Mouse (Mus musculus) midbrain, postnatal 0 days (tissue): ENCODE results near the gene Dhx40. TPM values are rescaled to one million over a fixed set of nuclear protein-coding genes. Genes with fewer than 3 reads are reported as not detected.
"Not testable (repeated sequence)": the region's sequence is repeated elsewhere in the genome, so short reads cannot be mapped to it uniquely, and the experiment has no call there.

Experiments used
- ATAC-seq: fragments of 200-750 bp; cut with Nextera tagmentation; 2 replicates; pipeline ENCODE4 v1.8.0; 2017; ENCODE audit warnings: moderate number of reproducible peaks, mild to moderate bottlenecking, moderate TSS enrichment, moderate library complexity; ENCODE audit not compliant: low FRiP score
- DNase-seq: peaks from one replicate; pipeline ENCODE4 v3.0.0-alpha.2; 2015; ENCODE audit warnings: low spot score
- H3K27ac ChIP-seq: fragments of 300-500 bp; sonication (generic); 2 replicates; pipeline ENCODE4 v1.5.1; 2014; ENCODE audit warnings: low read depth, mild to moderate bottlenecking, low read length, mixed read lengths
- H3K27me3 ChIP-seq: fragments of 300-500 bp; sonication (generic); 2 replicates; pipeline ENCODE4 v1.6.1; 2014; ENCODE audit warnings: low read length, control low read depth, mixed read lengths; ENCODE audit not compliant: insufficient read depth
- H3K36me3 ChIP-seq: fragments of 300-500 bp; sonication (generic); 2 replicates; pipeline ENCODE4 v1.6.1; 2014; ENCODE audit warnings: low read length, control low read depth, mixed read lengths; ENCODE audit not compliant: insufficient read depth
- H3K4me1 ChIP-seq: fragments of 300-500 bp; sonication (generic); 2 replicates; pipeline ENCODE4 v1.6.1; 2014; ENCODE audit warnings: mild to moderate bottlenecking, control low read depth, antibody characterized with exemption, low read length, mixed read lengths; ENCODE audit not compliant: insufficient read depth
- H3K4me2 ChIP-seq: fragments of 300-500 bp; sonication (generic); 2 replicates; pipeline ENCODE4 v1.6.1; 2014; ENCODE audit warnings: low read depth, mild to moderate bottlenecking, low read length, mixed read lengths; ENCODE audit not compliant: poor library complexity, severe bottlenecking
- H3K4me3 ChIP-seq: fragments of 300-500 bp; sonication (generic); 2 replicates; pipeline ENCODE4 v1.5.1; 2014; ENCODE audit warnings: low read depth, mild to moderate bottlenecking, low read length, moderate library complexity
- H3K9ac ChIP-seq: fragments of 300-500 bp; sonication (generic); replicated peaks from 2 replicates; pipeline ENCODE4 v1.6.1; 2014; ENCODE audit warnings: mild to moderate bottlenecking, low read length, moderate library complexity, mixed read lengths; ENCODE audit not compliant: poor library complexity, severe bottlenecking
- H3K9me3 ChIP-seq: fragments of 300-500 bp; sonication (generic); 2 replicates; pipeline ENCODE4 v1.6.1; 2016; ENCODE audit warnings: low read length, control low read depth
- CTCF ChIP-seq: IDR thresholded peaks from 2 replicates; pipeline ENCODE4 v1.5.1; 2016; ENCODE audit warnings: antibody characterized with exemption, mild to moderate bottlenecking
- WGBS: fragments of 180-500 bp; shearing (Covaris S2); extraction: QIAGEN DNeasy Blood & Tissue Kit; methylation state at CpG from one replicate; pipeline ENCODE4 v1.1.7; 2014; 5-methylcytosine and 5-hydroxymethylcytosine counted together
- polyA plus RNA-seq: library from polyadenylated mRNA; unstranded; fragments of >200 nt; fragmentation: Nextera tagmentation; extraction: Ambion mirVana; gene quantifications from 2 replicates; pipeline ENCODE4 v1.2.1, GENCODE M21; 2015
- total RNA-seq: library from RNA; depleted of rRNA; stranded (reverse); fragments of >200 nt; gene quantifications from 2 replicates; pipeline ENCODE4 v1.2.3, GENCODE M21; 2014

Gene Dhx40
- total and polyA plus RNA-seq, 2 experiments from 2014 or later, result 11.1 to 14.9 TPM

DNA sequence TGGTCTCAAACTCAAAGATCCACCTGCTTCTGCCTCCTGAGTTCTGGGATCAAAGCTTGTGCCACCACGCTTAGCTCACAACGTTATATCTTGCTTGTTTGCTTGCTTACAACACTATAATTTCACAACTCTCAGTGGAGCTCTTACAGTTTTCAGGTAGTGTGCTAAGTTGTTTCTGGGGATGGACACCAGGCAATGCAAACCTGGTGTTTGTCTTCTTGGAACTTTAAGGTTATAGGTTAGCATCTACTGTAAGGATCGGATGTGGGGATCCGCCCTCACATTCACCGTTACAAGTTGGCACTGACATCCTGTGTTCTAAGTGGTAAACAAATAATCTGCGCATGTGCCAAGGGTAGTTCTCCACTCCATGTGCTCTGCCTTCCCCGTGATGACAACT, 16.9 kb upstream of the Dhx40 start:
- Histone ChIP-seq H3K4me2 (no peak overlapping the region), H3K27me3 (no peaks in the 10 kb centered on the region), H3K27ac (no peak overlapping the region), H3K4me1 (no peaks in the 10 kb centered on the region), H3K4me3 (no peak overlapping the region), H3K36me3 (no peaks in the 10 kb centered on the region), H3K9me3 (no peaks in the 10 kb centered on the region), H3K9ac (no peak overlapping the region)
- TF ChIP-seq CTCF, result no peak
- no peak for ATAC-seq
- no peak for DNase-seq
- 95% methylated on average over 6 of the region's 7 CpGs for WGBS

DNA sequence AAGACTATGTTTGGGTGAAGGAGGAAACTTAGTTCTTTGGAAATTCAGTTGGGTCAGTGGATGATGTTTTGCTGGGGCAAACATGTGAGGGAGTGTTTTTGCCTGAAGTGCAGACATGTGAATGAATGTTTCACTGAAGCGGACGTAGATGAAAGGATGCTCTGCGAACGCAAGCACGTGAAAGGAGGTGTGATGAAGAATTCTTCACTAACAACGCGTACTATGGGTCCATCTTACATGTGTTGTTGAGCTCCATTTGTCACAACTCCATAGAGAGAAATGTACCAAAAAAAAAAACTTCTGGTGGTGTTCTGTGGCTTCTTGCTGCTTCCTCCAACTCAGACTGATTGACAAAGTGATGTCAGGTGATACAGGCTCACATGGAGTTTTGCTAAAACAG, 15.0 kb upstream of the Dhx40 start:
- Histone ChIP-seq H3K4me2 (no peak overlapping the region), H3K36me3 (no peaks in the 10 kb centered on the region), H3K4me1 (no peaks in the 10 kb centered on the region), H3K27me3 (no peaks in the 10 kb centered on the region), H3K4me3 (no peak overlapping the region), H3K9me3 (no peaks in the 10 kb centered on the region), H3K9ac (no peak overlapping the region), H3K27ac (no peak overlapping the region)
- 90% methylated on average over 7 of the region's 7 CpGs for WGBS
- ATAC-seq (no peak), DNase-seq (no peak)
- TF ChIP-seq CTCF, result no peak

DNA sequence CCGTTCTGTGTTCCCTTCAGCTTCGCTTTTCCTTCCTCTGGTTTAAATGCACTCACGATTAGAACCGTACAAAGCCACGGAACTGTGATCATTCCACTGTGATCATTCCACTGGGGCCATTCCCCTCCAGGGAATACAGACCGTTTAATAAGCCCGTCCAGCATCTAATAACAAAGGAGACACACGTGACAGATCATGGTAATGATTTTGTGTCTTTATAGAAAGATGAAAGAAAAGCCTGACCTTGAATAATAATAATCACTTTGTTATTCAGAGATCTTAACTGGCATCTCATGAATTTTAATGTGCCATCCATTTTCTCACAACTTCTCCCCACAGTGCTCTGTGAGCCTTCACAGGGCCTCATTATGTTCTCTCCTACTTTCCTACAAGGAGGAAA, 12.0 kb upstream of the Dhx40 start:
- Histone ChIP-seq H3K4me3 (no peak overlapping the region), H3K4me1 (no peaks in the 10 kb centered on the region), H3K4me2 (no peak overlapping the region), H3K27me3 (no peaks in the 10 kb centered on the region), H3K27ac (0 out of 2 replicates have a peak overlapping the region, but pooled peaks have one; percentile 34), H3K36me3 (no peaks in the 10 kb centered on the region), H3K9me3 (no peaks in the 10 kb centered on the region), H3K9ac (no peak overlapping the region)
- ATAC-seq (no peak), DNase-seq (peak; percentile 17)
- no peak for TF ChIP-seq CTCF
- 14% methylated on average over 8 of the region's 8 CpGs for WGBS

DNA sequence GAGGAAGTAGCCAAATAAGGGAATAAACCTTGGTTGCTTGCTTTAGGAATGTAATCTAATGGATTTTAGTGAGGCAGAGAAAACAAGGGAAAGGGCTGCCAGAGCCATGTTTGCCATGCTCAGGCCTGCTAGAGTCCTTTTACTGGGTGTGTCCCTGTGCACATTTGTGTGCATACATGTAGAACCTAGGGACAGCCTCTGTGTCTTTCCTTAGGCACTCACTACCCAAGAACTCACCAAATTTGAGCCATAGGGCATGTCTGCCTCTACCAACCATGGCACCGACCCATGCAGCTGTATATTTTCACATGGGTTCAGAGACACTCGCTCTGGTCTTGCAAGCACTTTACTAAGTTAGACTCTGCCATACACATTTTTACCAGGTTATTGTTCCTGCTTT, 11.4 kb upstream of the Dhx40 start:
- Histone ChIP-seq H3K27me3 (no peaks in the 10 kb centered on the region), H3K4me3 (no peak overlapping the region), H3K4me1 (no peaks in the 10 kb centered on the region), H3K9me3 (no peaks in the 10 kb centered on the region), H3K27ac (peak overlapping the region; percentile 43), H3K36me3 (no peaks in the 10 kb centered on the region), H3K9ac (no peak overlapping the region), H3K4me2 (no peak overlapping the region)
- WGBS, result 83% methylated on average over 2 of the region's 2 CpGs
- ATAC-seq (no peak), DNase-seq (no peak)
- TF ChIP-seq CTCF, result no peak

DNA sequence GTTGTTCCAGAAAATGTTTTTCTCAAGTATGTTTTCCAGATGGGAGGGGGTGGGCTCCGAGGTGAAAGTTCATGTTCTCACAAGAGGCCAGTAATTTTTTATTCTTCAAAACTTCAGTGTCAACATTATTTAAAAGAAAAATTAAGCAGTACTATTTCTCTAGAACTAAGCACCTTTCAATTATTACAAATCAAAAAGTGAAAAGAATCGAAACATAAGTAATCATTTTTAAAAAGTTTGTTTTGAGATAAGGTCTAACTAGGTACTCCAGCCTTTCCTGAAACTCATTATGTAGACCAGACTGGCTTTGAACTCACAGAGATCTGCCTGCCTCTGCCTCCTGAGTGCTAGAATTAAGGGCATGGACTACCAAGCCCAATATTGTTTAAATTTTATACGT, 8.7 kb upstream of the Dhx40 start:
- H3K27me3 ChIP-seq, H3K4me1 ChIP-seq, H3K36me3 ChIP-seq, H3K4me3 ChIP-seq, H3K4me2 ChIP-seq, H3K27ac ChIP-seq, ATAC-seq, H3K9me3 ChIP-seq, DNase-seq, H3K9ac ChIP-seq: not testable (repeated sequence)
- 94% methylated on average over 3 of the region's 3 CpGs for WGBS

DNA sequence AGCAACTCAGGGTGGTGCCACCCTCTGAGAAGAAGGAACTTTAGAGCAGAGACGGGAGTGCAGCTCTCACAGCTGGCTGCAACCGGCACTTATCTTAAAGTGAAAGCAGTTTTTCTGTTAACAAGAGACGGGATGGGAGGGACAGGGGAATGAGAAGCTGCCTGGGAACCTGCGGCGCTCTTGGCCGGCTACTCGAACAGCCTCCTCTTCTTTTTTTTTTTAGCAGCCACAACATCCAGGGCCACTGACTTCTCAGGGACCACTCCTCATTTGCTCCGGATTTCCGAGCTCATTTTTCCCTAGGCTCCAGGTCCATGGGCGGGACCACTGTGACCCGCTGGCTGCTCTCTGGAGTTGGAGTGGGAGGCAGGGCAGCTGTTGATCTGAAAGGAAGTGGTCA, 6.9 kb upstream of the Dhx40 start:
- 8% methylated on average over 2 of the region's 11 CpGs for WGBS

DNA sequence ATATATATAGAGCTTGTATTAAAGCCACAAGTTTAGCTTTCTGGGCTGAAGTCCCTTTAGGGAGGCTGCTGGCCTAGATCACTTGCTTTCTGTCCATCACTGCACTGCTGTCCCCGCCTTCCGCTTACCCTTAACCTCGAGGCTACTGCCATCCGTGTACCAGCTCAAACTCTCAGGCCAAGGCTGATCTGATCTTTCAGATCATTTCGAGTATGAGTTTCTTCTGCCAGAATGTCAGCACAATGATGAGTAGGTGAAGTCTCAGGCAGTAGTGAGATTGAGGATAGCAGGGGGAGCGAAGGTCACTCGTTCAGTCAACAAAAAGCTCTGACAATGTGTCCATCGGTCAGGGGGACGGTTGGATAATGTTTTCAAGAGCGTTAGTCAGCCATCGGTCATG, 5.7 kb upstream of the Dhx40 start:
- not testable (repeated sequence) for H3K4me2 ChIP-seq, H3K9me3 ChIP-seq, ATAC-seq, H3K9ac ChIP-seq, H3K27me3 ChIP-seq, H3K4me1 ChIP-seq, DNase-seq, H3K27ac ChIP-seq, H3K4me3 ChIP-seq, H3K36me3 ChIP-seq
- 73% methylated on average over 5 of the region's 11 CpGs for whole genome bisulfite sequencing

More for the DNA sequence above, 6.9 kb upstream of the Dhx40 start:
- H3K4me2 ChIP-seq, H3K36me3 ChIP-seq, H3K9ac ChIP-seq, ATAC-seq, H3K4me3 ChIP-seq, DNase-seq, H3K9me3 ChIP-seq, H3K27me3 ChIP-seq, H3K4me1 ChIP-seq, H3K27ac ChIP-seq: not testable (repeated sequence)
